Mouse (Mus musculus): ENCODE measurements around the gene Tmem100. TPM values are rescaled to one million over a fixed set of nuclear protein-coding genes. Genes with fewer than 3 reads are reported as not detected.

The Tmem100 gene
- 10 to 100 TPM in 1 of 2 experiments, 1 to 10 TPM in 1; 9.8 to 15.2 TPM for total RNA-seq (2021)
- long read RNA-seq, experiment 1, partial matches to known transcripts, result 0 of 15 reads
- long read RNA-seq, experiment 1, other reads (novel, unspliced or antisense), result 11 of 15 reads
- long read RNA-seq, experiment 2, partial matches to known transcripts, result 5 of 22 reads
- long read RNA-seq, experiment 2, other reads (novel, unspliced or antisense), result 13 of 22 reads

- no peak for DNase-seq
These were observed at the start of gene Tmem100 for GRCm38 (mm10) chr11:90029841-90030398. Gene Tmem100 (plus strand): TSS chr11:90030348.

- DNase-seq, result no peak
These were observed 47.2 kb upstream of the Tmem100 start for GRCm38 (mm10) chr11:89982918-89983317.

- no peak for DNase-seq
These were observed 45.7 kb upstream of the Tmem100 start for GRCm38 (mm10) chr11:89984436-89984835.

- no peak for DNase-seq
These were observed 44.7 kb upstream of the Tmem100 start for GRCm38 (mm10) chr11:89985200-89986187.

- no peak for DNase-seq
These were observed 43.6 kb upstream of the Tmem100 start for GRCm38 (mm10) chr11:89986516-89986915.

GRCm38 (mm10) chr11:89988936-89989589 is 41.1 kb upstream of the Tmem100 start:
- DNase-seq, result peak; percentile 64 to 85

GRCm38 (mm10) chr11:89991661-89992060 is 38.5 kb upstream of the Tmem100 start:
- no peak for DNase-seq

- no peak for DNase-seq
These were observed 35.4 kb upstream of the Tmem100 start for GRCm38 (mm10) chr11:89994706-89995105.

- no peak for DNase-seq
These were observed 34.6 kb upstream of the Tmem100 start for GRCm38 (mm10) chr11:89995596-89995995.

- no peak for DNase-seq
These were observed 33.7 kb upstream of the Tmem100 start for GRCm38 (mm10) chr11:89996406-89996805.

- DNase-seq, result no peak
These were observed 33.3 kb upstream of the Tmem100 start for GRCm38 (mm10) chr11:89996856-89997255.

GRCm38 (mm10) chr11:89998996-89999770 is 31.0 kb upstream of the Tmem100 start:
- DNase-seq, result no peak

- DNase-seq, result no peak
These were observed 29.5 kb upstream of the Tmem100 start for GRCm38 (mm10) chr11:90000666-90001065.

GRCm38 (mm10) chr11:90001396-90002230 is 28.5 kb upstream of the Tmem100 start:
- DNase-seq, result no peak

GRCm38 (mm10) chr11:90002231-90002986 is 27.7 kb upstream of the Tmem100 start, which contains the start of gene Pctp:
Gene Pctp (minus strand): TSS chr11:90002894.
- DNase-seq, result peak; percentile 86 to 90

GRCm38 (mm10) chr11:90002987-90003348 is 27.2 kb upstream of the Tmem100 start:
- DNase-seq, result no peak

- DNase-seq, result no peak
These were observed 26.8 kb upstream of the Tmem100 start for GRCm38 (mm10) chr11:90003386-90003785.

- no peak for DNase-seq
These were observed 24.0 kb upstream of the Tmem100 start for GRCm38 (mm10) chr11:90006111-90006510.

- DNase-seq, result no peak
These were observed 22.2 kb upstream of the Tmem100 start for GRCm38 (mm10) chr11:90007791-90008531.

All from heart, adult 18-20 months (tissue).